8 mouse cellular contexts compared by ENCODE assay signal in genomic region chr2:30656711-30657555, GRCm38 (mm10).
A peak's percentile ranks its signal among the peaks of the same experiment; 100 is the strongest.
DNase-seq lines count a peak whose midpoint lies in the region; ATAC-seq and TF ChIP-seq lines count a peak whose summit lies in the region.

No protein-coding gene starts in this region.

- WGBS in lung, embryonic 15.5 days = 46% methylated on average over 13 of the region's 13 CpGs
- WGBS in forebrain, postnatal 0 days = 51% methylated on average over 13 of the region's 13 CpGs
- WGBS in limb, embryonic 10.5 days = 38% methylated on average over 13 of the region's 13 CpGs
- WGBS in small intestine, adult 2 months = 71% methylated on average over 13 of the region's 13 CpGs

- DNase-seq in lung, adult 18-20 months = no peak
- DNase-seq in forebrain, postnatal 0 days = no peak
- DNase-seq in limb, embryonic 10.5 days (ENCODE audit: low spot score) = no peak
- DNase-seq in urinary bladder, postnatal 4 days (ENCODE audit: low spot score in 2 of 2) = no peak
- no peak for DNase-seq in urinary bladder, postnatal 10 days (ENCODE audit: low spot score)
- no peak for DNase-seq in layer of hippocampus, adult 11-12 months (ENCODE audit: low spot score)

- H3K4me2 ChIP-seq in lung, embryonic 15.5 days = no peak overlapping the region
- H3K4me2 ChIP-seq in forebrain, postnatal 0 days (ENCODE audit: low read depth) = no peak overlapping the region

- no peak for TF ChIP-seq CTCF in forebrain, postnatal 0 days (IDR thresholded peaks at IDR 0.05; ENCODE audit: low read depth)
- TF ChIP-seq CTCF in small intestine, adult 2 months (IDR thresholded peaks at IDR 0.05; ENCODE audit: extremely low read depth, insufficient read length, insufficient replicate concordance, low read depth, low read length) = no peak

- H3K4me1 ChIP-seq in lung, embryonic 15.5 days = peaks cover 62% of the 10 kb centered on the region
- H3K4me1 ChIP-seq in forebrain, postnatal 0 days (ENCODE audit: insufficient read depth) = peaks cover 61% of the 10 kb centered on the region
- H3K4me1 ChIP-seq in limb, embryonic 10.5 days = peaks cover 94% of the 10 kb centered on the region
- peaks cover 15% of the 10 kb centered on the region for H3K4me1 ChIP-seq in small intestine, adult 2 months (ENCODE audit: control insufficient read depth, insufficient read depth, insufficient read length, low read length)

- H3K9me3 ChIP-seq in lung, embryonic 15.5 days = no peaks in the 10 kb centered on the region
- no peaks in the 10 kb centered on the region for H3K9me3 ChIP-seq in forebrain, postnatal 0 days (ENCODE audit: low read length)
- no peaks in the 10 kb centered on the region for H3K9me3 ChIP-seq in limb, embryonic 10.5 days (replicated peaks)

- H3K4me3 ChIP-seq in lung, embryonic 15.5 days = no peak overlapping the region
- H3K4me3 ChIP-seq in forebrain, postnatal 0 days (ENCODE audit: low read depth, low read length) = no peak overlapping the region
- H3K4me3 ChIP-seq in limb, embryonic 10.5 days = peak overlapping the region; percentile 53
- no peak overlapping the region for H3K4me3 ChIP-seq in small intestine, adult 2 months (ENCODE audit: low read depth, low read length)

- no peak for ATAC-seq in lung, embryonic 15.5 days (ENCODE audit: borderline replicate concordance, extremely low read depth, low FRiP score, low TSS enrichment)
- ATAC-seq in forebrain, postnatal 0 days = no peak

- TF ChIP-seq POLR2A in small intestine, adult 2 months (IDR thresholded peaks at IDR 0.05; ENCODE audit: low read depth, low read length) = no peak

- H3K27me3 ChIP-seq in lung, embryonic 15.5 days = no peaks in the 10 kb centered on the region
- no peaks in the 10 kb centered on the region for H3K27me3 ChIP-seq in forebrain, postnatal 0 days (ENCODE audit: insufficient read depth, low read length)
- no peaks in the 10 kb centered on the region for H3K27me3 ChIP-seq in limb, embryonic 10.5 days (ENCODE audit: low read depth, poor library complexity, severe bottlenecking)
- H3K27me3 ChIP-seq in small intestine, adult 2 months (ENCODE audit: control insufficient read depth, insufficient read depth, low read length) = no peaks in the 10 kb centered on the region

- H3K27ac ChIP-seq in lung, embryonic 15.5 days = peak overlapping the region; percentile 99
- peak overlapping the region; percentile 100 for H3K27ac ChIP-seq in forebrain, postnatal 0 days (ENCODE audit: low read depth, low read length)
- peak overlapping the region; percentile 95 for H3K27ac ChIP-seq in limb, embryonic 10.5 days
- peak overlapping the region; percentile 83; the same call in 1 of the 2 replicates for H3K27ac ChIP-seq in small intestine, adult 2 months (ENCODE audit: insufficient read depth, low read depth, low read length)

- H3K9ac ChIP-seq in lung, embryonic 15.5 days = peak overlapping the region; percentile 10; the same call in 1 of the 2 replicates
- H3K9ac ChIP-seq in forebrain, postnatal 0 days = 0 out of 2 replicates have a peak overlapping the region, but pooled peaks have one; percentile 84

- no peaks in the 10 kb centered on the region for H3K36me3 ChIP-seq in lung, embryonic 15.5 days
- no peaks in the 10 kb centered on the region for H3K36me3 ChIP-seq in forebrain, postnatal 0 days (ENCODE audit: insufficient read depth)
- no peaks in the 10 kb centered on the region for H3K36me3 ChIP-seq in limb, embryonic 10.5 days
- H3K36me3 ChIP-seq in small intestine, adult 2 months (ENCODE audit: control insufficient read depth, insufficient read depth, low read length) = no peaks in the 10 kb centered on the region
